Mouse (Mus musculus): ENCODE results near the gene Gper1.

GRCm38 (mm10) chr5:139404801-139405401, 18.1 kb upstream of the Gper1 start, which contains the start of gene C130050O18Rik:
- TF ChIP-seq CTCF (IDR thresholded peaks at IDR 0.05; ENCODE audit: insufficient read depth, low read length): no peak
- TF ChIP-seq POLR2A (IDR thresholded peaks at IDR 0.05; ENCODE audit: borderline replicate concordance, extremely low read depth, low read depth, low read length): peak; percentile 10; the same call in 1 of the 2 replicates

Data from lung, adult 2 months (tissue).